Mouse (Mus musculus) liver, postnatal 0 days (tissue): ENCODE data around the gene Banp. TPM values are rescaled to one million over a fixed set of nuclear protein-coding genes. Genes with fewer than 3 reads are reported as not detected.
A peak's percentile ranks its signal among the peaks of the same experiment; 100 is the strongest.

Experiments used
- ATAC-seq: fragments of 200-750 bp; cut with Nextera tagmentation; 2 replicates; pipeline ENCODE4 v1.8.0; 2017; ENCODE audit warnings: mild to moderate bottlenecking, moderate library complexity
- DNase-seq: peaks from one replicate; pipeline ENCODE4 v3.0.0-alpha.2; 2016
- H3K27ac ChIP-seq: fragments of 300-500 bp; sonication (generic); 2 replicates; pipeline ENCODE4 v1.5.1; 2014; ENCODE audit warnings: antibody characterized with exemption, moderate library complexity, mild to moderate bottlenecking, low read depth
- H3K27me3 ChIP-seq: fragments of 300-500 bp; sonication (generic); 2 replicates; pipeline ENCODE4 v1.6.1; 2014; ENCODE audit warnings: low read length, control low read depth, mixed read lengths; ENCODE audit not compliant: insufficient read depth
- H3K36me3 ChIP-seq: fragments of 300-500 bp; sonication (generic); replicated peaks from 2 replicates; pipeline ENCODE4 v1.6.1; 2014; ENCODE audit warnings: mild to moderate bottlenecking, control low read depth, low read length, moderate library complexity, mixed read lengths; ENCODE audit not compliant: insufficient read depth
- H3K4me1 ChIP-seq: fragments of 300-500 bp; sonication (generic); 2 replicates; pipeline ENCODE4 v1.6.1; 2014; ENCODE audit warnings: antibody characterized with exemption, mild to moderate bottlenecking, control low read depth; ENCODE audit not compliant: insufficient read depth
- H3K4me2 ChIP-seq: fragments of 300-500 bp; sonication (generic); 2 replicates; pipeline ENCODE4 v1.6.1; 2014; ENCODE audit warnings: low read depth, mild to moderate bottlenecking, low read length, moderate library complexity, mixed read lengths
- H3K4me3 ChIP-seq: fragments of 300-500 bp; sonication (generic); 2 replicates; pipeline ENCODE4 v1.5.1; 2014; ENCODE audit warnings: low read depth, low read length
- H3K9ac ChIP-seq: fragments of 300-500 bp; sonication (generic); replicated peaks from 2 replicates; pipeline ENCODE4 v1.6.1; 2014; ENCODE audit warnings: mild to moderate bottlenecking, moderate library complexity
- H3K9me3 ChIP-seq: fragments of 300-500 bp; sonication (generic); 2 replicates; pipeline ENCODE4 v1.6.1; 2016; ENCODE audit warnings: mild to moderate bottlenecking, control low read depth, low read length, mixed read lengths
- CTCF ChIP-seq: sonication (generic); IDR thresholded peaks from 2 replicates; pipeline ENCODE4 v1.5.1; 2016; ENCODE audit warnings: antibody characterized with exemption, low read depth
- EP300 ChIP-seq: IDR thresholded peaks from 2 replicates; pipeline ENCODE4 v1.6.1; 2016; ENCODE audit warnings: antibody characterized with exemption, low read depth, mild to moderate bottlenecking
- WGBS: fragments of 180-500 bp; shearing (Covaris S2); extraction: QIAGEN DNeasy Blood & Tissue Kit; methylation state at CpG from one replicate; pipeline ENCODE4 v1.1.7; 2014; ENCODE audit not compliant: insufficient replicate concordance; 5-methylcytosine and 5-hydroxymethylcytosine counted together
- polyA plus RNA-seq: library from polyadenylated mRNA; unstranded; fragments of >200 nt; fragmentation: Nextera tagmentation; extraction: Ambion mirVana; gene quantifications from 2 replicates; pipeline ENCODE4 v1.2.1, GENCODE M21; 2015

Gene Banp
- polyA plus RNA-seq, 1 experiment from 2014 or later: 7.6 TPM

DNA sequence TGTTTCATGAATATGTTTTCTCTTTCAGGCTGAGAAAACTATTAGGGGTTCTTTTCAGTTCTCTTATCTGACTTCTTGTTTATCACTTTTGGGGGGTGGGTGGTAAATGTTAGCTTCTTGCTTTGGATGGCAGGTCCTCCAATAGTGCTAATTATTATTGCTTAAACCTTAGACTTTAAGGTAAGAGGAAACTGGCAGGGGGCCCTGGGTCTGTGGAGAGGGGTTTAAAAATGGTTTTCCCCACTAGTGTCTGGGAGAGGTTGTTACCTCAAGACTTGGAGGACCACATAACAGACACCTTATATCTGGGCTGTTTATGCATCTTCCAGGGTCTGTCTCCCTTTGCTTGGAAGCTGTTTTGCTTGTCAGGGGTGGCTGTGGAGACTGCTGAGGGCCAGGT is 2.6 kb downstream of the Banp start:
- TF ChIP-seq EP300 (no peak), CTCF (no peak)
- Histone ChIP-seq H3K27me3 (no peaks in the 10 kb centered on the region), H3K27ac (peak overlapping the region; percentile 46; the same call in 1 of the 2 replicates), H3K9me3 (no peaks in the 10 kb centered on the region), H3K4me1 (peaks cover 49% of the 10 kb centered on the region), H3K9ac (peak overlapping the region; percentile 93), H3K36me3 (peaks cover 10% of the 10 kb centered on the region), H3K4me2 (peak overlapping the region; percentile 82), H3K4me3 (peak overlapping the region; percentile 76)
- ATAC-seq (no peak), DNase-seq (no peak)

GRCm38 (mm10) chr8:121952800-121953199 is 3.2 kb downstream of the Banp start:
- Histone ChIP-seq H3K27ac (0 out of 2 replicates have a peak overlapping the region, but pooled peaks have one; percentile 46), H3K36me3 (peaks cover 10% of the 10 kb centered on the region), H3K4me3 (no peak overlapping the region; the same call in 1 of the 2 replicates), H3K4me1 (peaks cover 43% of the 10 kb centered on the region), H3K9me3 (no peaks in the 10 kb centered on the region), H3K27me3 (no peaks in the 10 kb centered on the region), H3K9ac (peak overlapping the region; percentile 93; the same call in 1 of the 2 replicates), H3K4me2 (peak overlapping the region; percentile 82)
- 79% methylated on average over 7 of the region's 7 CpGs for WGBS
- TF ChIP-seq CTCF (no peak), EP300 (no peak)
- ATAC-seq: no peak
- DNase-seq: no peak

DNA sequence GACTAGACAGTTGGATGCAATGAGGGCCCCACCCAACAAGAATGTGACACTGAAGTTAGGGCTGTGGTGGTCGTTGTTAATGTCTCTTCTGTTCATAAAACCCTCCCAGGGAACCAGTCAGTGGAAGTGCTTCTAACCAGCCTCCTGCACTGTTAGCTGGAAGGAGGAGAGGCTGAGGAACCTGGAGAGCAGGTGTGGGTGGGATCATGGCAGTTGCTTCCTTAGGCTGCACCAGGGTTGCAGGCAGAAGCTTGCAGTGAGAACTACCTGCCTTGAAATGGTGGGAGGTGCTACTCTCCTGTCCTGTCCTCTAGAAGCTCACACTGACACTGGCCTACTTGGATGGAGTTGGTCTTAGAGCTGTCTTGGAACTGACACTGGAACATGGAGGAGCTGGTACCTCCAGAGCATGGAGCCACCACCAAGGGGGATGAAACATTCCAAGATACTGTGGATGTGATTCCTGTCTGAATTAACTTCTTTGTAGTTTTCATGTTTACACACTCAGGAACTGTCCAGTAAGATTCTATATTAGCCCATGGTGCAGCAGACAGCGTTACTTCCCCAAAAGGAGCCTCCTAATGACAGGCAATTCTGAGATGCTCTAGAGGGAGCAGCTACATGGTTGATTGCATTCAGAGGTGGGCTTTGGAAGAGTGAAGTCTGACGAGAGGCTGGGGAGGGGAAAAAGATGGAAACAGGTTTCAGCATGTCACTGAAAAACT is 4.4 kb downstream of the Banp start:
- 51% methylated on average over 3 of the region's 3 CpGs for WGBS
- ATAC-seq (no peak), DNase-seq (no peak)
- no peak overlapping the region for H3K9ac ChIP-seq
- H3K36me3 ChIP-seq: peaks cover 10% of the 10 kb centered on the region
- H3K9me3 ChIP-seq: no peaks in the 10 kb centered on the region
- no peak for TF ChIP-seq CTCF
- TF ChIP-seq EP300: no peak
- H3K27me3 ChIP-seq: no peaks in the 10 kb centered on the region
- H3K4me3 ChIP-seq: no peak overlapping the region
- no peak overlapping the region for H3K27ac ChIP-seq
- no peak overlapping the region for H3K4me2 ChIP-seq
- H3K4me1 ChIP-seq: peaks cover 43% of the 10 kb centered on the region

DNA sequence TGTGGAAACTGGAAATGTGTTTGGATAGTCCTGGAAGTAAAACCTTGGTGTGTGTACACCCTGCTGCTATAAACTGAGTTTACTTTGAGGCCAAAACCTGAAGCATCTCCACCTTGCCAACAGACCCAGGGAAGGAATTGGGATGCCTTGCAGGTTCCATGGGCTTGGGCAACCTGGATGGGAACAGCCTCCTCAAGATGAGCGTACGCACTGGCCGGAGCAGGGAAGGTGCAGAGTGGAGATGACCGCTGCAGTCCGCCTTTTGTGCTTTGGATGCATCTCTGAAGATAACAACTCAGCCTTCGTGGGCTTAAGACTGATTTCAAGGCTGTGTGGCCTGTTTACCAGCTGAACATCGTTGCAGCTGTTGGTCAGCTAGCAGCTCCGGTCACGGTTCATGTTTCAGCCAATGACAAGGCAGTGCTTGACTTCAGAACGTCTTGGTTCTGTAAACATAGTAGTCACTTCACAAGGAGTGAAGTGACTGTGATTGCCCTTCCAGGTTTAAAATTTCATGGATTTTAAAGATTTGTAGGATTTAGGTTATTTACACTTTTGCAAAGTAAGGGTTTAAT is 5.5 kb downstream of the Banp start:
- Histone ChIP-seq H3K9ac (no peak overlapping the region), H3K9me3 (no peaks in the 10 kb centered on the region), H3K27ac (no peak overlapping the region), H3K4me3 (no peak overlapping the region), H3K4me1 (peaks cover 36% of the 10 kb centered on the region), H3K4me2 (no peak overlapping the region), H3K36me3 (peaks cover 10% of the 10 kb centered on the region), H3K27me3 (no peaks in the 10 kb centered on the region)
- no peak for DNase-seq
- ATAC-seq: no peak
- no peak for TF ChIP-seq CTCF
- TF ChIP-seq EP300: no peak
- WGBS: 66% methylated on average over 10 of the region's 10 CpGs

DNA sequence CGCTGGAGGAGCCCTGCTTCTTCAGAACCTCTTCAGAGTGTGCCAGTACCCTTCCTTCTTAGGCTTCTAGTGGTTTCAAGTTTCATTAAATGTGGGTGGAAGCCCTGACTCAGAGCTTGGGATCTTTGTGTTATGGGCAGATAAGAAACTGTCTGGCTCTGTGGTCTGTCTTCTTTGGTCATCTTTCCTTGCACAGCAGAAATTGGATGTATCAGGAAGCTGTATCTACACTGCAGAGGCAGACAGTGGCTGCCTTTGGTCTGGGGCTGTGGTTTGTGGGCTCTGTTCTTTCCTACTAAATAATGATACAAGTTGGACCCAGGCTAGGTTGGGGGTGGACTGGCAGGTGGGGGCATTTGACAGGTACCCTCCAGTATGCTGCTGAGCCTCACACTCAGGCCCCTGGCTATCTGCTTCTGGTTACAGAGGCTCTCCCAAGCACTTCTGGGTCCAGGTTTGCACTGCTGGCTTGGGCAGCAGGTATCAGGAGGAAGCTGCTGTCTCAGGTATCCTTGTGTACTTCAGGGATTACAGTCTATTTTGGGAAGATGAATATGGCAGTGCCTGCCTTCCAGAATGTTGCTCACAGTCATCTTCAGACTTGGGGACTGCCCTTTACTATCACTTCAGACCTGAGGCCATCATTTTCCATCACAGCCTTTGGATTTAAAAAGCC is 6.4 kb downstream of the Banp start:
- Histone ChIP-seq H3K4me2 (no peak overlapping the region), H3K4me1 (peaks cover 36% of the 10 kb centered on the region), H3K27me3 (no peaks in the 10 kb centered on the region), H3K4me3 (no peak overlapping the region), H3K36me3 (peaks cover 10% of the 10 kb centered on the region), H3K27ac (no peak overlapping the region), H3K9me3 (no peaks in the 10 kb centered on the region), H3K9ac (no peak overlapping the region)
- peak; percentile 68; the same call in 1 of the 2 replicates for TF ChIP-seq EP300
- no peak for TF ChIP-seq CTCF
- DNase-seq: no peak
- peak; percentile 24; the same call in 1 of the 2 replicates for ATAC-seq
- 31% methylated on average over 1 of the region's 1 CpGs for WGBS

GRCm38 (mm10) chr8:121958395-121958794 is 8.8 kb downstream of the Banp start:
- 83% methylated on average over 1 of the region's 1 CpGs for WGBS
- no peak for TF ChIP-seq CTCF
- no peak for TF ChIP-seq EP300
- Histone ChIP-seq H3K27me3 (no peaks in the 10 kb centered on the region), H3K36me3 (peaks cover 10% of the 10 kb centered on the region), H3K9ac (no peak overlapping the region; the same call in 1 of the 2 replicates), H3K4me2 (no peak overlapping the region), H3K27ac (no peak overlapping the region), H3K4me3 (no peak overlapping the region), H3K4me1 (peaks cover 19% of the 10 kb centered on the region), H3K9me3 (no peaks in the 10 kb centered on the region)
- ATAC-seq (no peak), DNase-seq (no peak)
